Mouse (Mus musculus) subcutaneous adipose tissue, adult 2 months (tissue): Measurements from ENCODE around the gene Hist1h2bf. TPM values are rescaled to one million over a fixed set of nuclear protein-coding genes. Genes with fewer than 3 reads are reported as not detected.

Source experiments
- polyA plus RNA-seq: library from polyadenylated mRNA; depleted of rRNA; stranded (reverse); fragments of >200 nt; gene quantifications from 2 replicates; pipeline ENCODE4 v1.2.3, GENCODE M21; 2012; ENCODE audit warnings: low replicate concordance; rRNA removed

The Hist1h2bf gene
- polyA plus RNA-seq, 1 experiment: 7.1 TPM

Other genes starting within 250 kb of the Hist1h2bf start
- 1.7 and 3.0 TPM in 2 replicates for gene Zfp322a, start 205.0 kb downstream of the Hist1h2bf start, polyA plus RNA-seq
- 3.0 and 4.4 TPM in 2 replicates for gene Abt1, start 150.3 kb downstream of the Hist1h2bf start, polyA plus RNA-seq
- gene Btn1a1, start 108.3 kb downstream of the Hist1h2bf start, polyA plus RNA-seq: not detected in 2 replicates
- not detected in 2 replicates for gene Btn2a2, start 85.3 kb downstream of the Hist1h2bf start, polyA plus RNA-seq
- gene Hist1h4h, start 43.1 kb downstream of the Hist1h2bf start, polyA plus RNA-seq: 57.5 and 141 TPM in 2 replicates
- 3.5 and 114 TPM in 2 replicates for gene Hist1h2af, start 40.3 kb downstream of the Hist1h2bf start, polyA plus RNA-seq
- gene Hist1h3g, start 38.8 kb downstream of the Hist1h2bf start, polyA plus RNA-seq: 1.4 and 14.2 TPM in 2 replicates
- 0.62 and 1.6 TPM in 2 replicates for gene Hist1h2bh, start 30.8 kb downstream of the Hist1h2bf start, polyA plus RNA-seq
- gene Hist1h3f, start 30.1 kb downstream of the Hist1h2bf start, polyA plus RNA-seq: 2.2 and 3.5 TPM in 2 replicates
- gene Hist1h4f, start 22.5 kb downstream of the Hist1h2bf start, polyA plus RNA-seq: 1.6 and 10.0 TPM in 2 replicates
- gene Hist1h1d, start 20.9 kb downstream of the Hist1h2bf start, polyA plus RNA-seq: 0.19 and 0.29 TPM in 2 replicates
- gene Hist1h3e, start 11.8 kb downstream of the Hist1h2bf start, polyA plus RNA-seq: 4.3 and 14.6 TPM in 2 replicates
- 0.97 and 6.5 TPM in 2 replicates for gene Hist1h2ae, start 3.0 kb downstream of the Hist1h2bf start, polyA plus RNA-seq
- gene Hist1h2bg, start 2.8 kb downstream of the Hist1h2bf start, polyA plus RNA-seq: 13.0 and 39.0 TPM in 2 replicates
- gene Hist1h2ad, start 185 bp upstream of the Hist1h2bf start, polyA plus RNA-seq: 1.2 and 2.4 TPM in 2 replicates
- 3.8 and 10.6 TPM in 2 replicates for gene Hist1h3d, start 1.6 kb upstream of the Hist1h2bf start, polyA plus RNA-seq
- gene Hist1h4d, start 7.4 kb upstream of the Hist1h2bf start, polyA plus RNA-seq: 3.8 and 10.8 TPM in 2 replicates
- gene Hist1h2be, start 46.9 kb upstream of the Hist1h2bf start, polyA plus RNA-seq: 3.5 and 10.2 TPM in 2 replicates
- 2.3 and 5.0 TPM in 2 replicates for gene Hist1h1e, start 48.4 kb upstream of the Hist1h2bf start, polyA plus RNA-seq
- gene Hist1h2ac, start 109.8 kb upstream of the Hist1h2bf start, polyA plus RNA-seq: 0.29 and 0.85 TPM in 2 replicates
- 245 and 394 TPM in 2 replicates for gene Hist1h2bc, start 110.0 kb upstream of the Hist1h2bf start, polyA plus RNA-seq
- gene Hist1h1t, start 121.6 kb upstream of the Hist1h2bf start, polyA plus RNA-seq: not detected in 2 replicates
- gene Hist1h4c, start 124.3 kb upstream of the Hist1h2bf start, polyA plus RNA-seq: 5.8 TPM in 2 replicates
- gene Hfe, start 136.7 kb upstream of the Hist1h2bf start, polyA plus RNA-seq: 45.6 and 144 TPM in 2 replicates
- 73.0 and 92.8 TPM in 2 replicates for gene Hist1h1c, start 164.6 kb upstream of the Hist1h2bf start, polyA plus RNA-seq
- 0.89 and 13.7 TPM in 2 replicates for gene Hist1h3c, start 171.4 kb upstream of the Hist1h2bf start, polyA plus RNA-seq
- gene Hist1h2bb, start 172.5 kb upstream of the Hist1h2bf start, polyA plus RNA-seq: 7.3 and 9.2 TPM in 2 replicates
- 1.4 and 13.7 TPM in 2 replicates for gene Hist1h2ab, start 176.9 kb upstream of the Hist1h2bf start, polyA plus RNA-seq
- 2.3 and 17.2 TPM in 2 replicates for gene Hist1h3b, start 178.1 kb upstream of the Hist1h2bf start, polyA plus RNA-seq
- gene Hist1h4b, start 182.8 kb upstream of the Hist1h2bf start, polyA plus RNA-seq: 7.7 TPM in 1 of 2 replicates, not detected in the other
- 7.6 and 9.8 TPM in 2 replicates for gene Hist1h4a, start 187.0 kb upstream of the Hist1h2bf start, polyA plus RNA-seq
- gene Hist1h3a, start 188.2 kb upstream of the Hist1h2bf start, polyA plus RNA-seq: 1.3 and 14.9 TPM in 2 replicates
- 0.17 and 0.86 TPM in 2 replicates for gene Hist1h1a, start 189.5 kb upstream of the Hist1h2bf start, polyA plus RNA-seq
- 0.24 TPM in 1 of 2 replicates, not detected in the other for gene Trim38, start 195.7 kb upstream of the Hist1h2bf start, polyA plus RNA-seq
- not detected in 2 replicates for gene Slc17a2, start 232.8 kb upstream of the Hist1h2bf start, polyA plus RNA-seq